ENCODE assay signal across 20 mouse cellular contexts in genomic region chr8:48243876-48244275, GRCm38 (mm10).
A peak's percentile ranks its signal among the peaks of the same experiment; 100 is the strongest.
DNase-seq lines count a peak whose midpoint lies in the region; TF ChIP-seq lines count a peak whose summit lies in the region.
"Had no signal": no experiment of that assay in that cellular context is flagged by ENCODE, and none has a peak within 500 bp of the region (broad histone marks: within the 10 kb centered on the region; RNA-seq: fewer than 3 reads in every experiment).

No protein-coding gene starts in this region.

- H3K4me1 ChIP-seq in forebrain, embryonic 10.5 days: no peaks in the 10 kb centered on the region
- H3K4me1 ChIP-seq: forebrain, embryonic 12.5 days; liver, embryonic 15.5 days; midbrain, embryonic 12.5 days; neural tube, embryonic 13.5 days had no signal

- no peak overlapping the region for H3K27ac ChIP-seq in gastrocnemius, adult 2 months
- H3K27ac ChIP-seq in forebrain, embryonic 10.5 days: no peak overlapping the region
- H3K27ac ChIP-seq: forebrain, embryonic 12.5 days; hindbrain, embryonic 15.5 days; kidney, postnatal 0 days; limb, embryonic 15.5 days; liver, embryonic 15.5 days; midbrain, embryonic 12.5 days; neural tube, embryonic 13.5 days had no signal

- no peaks in the 10 kb centered on the region; the same call in 1 of the 2 replicates for H3K27me3 ChIP-seq in forebrain, embryonic 10.5 days (ENCODE audit: poor library complexity, severe bottlenecking)
- H3K27me3 ChIP-seq: hindbrain, embryonic 15.5 days; limb, embryonic 15.5 days; liver, embryonic 15.5 days; midbrain, embryonic 12.5 days; neural tube, embryonic 13.5 days had no signal

- 95% methylated on average over 2 of the region's 2 CpGs for WGBS in forebrain, embryonic 10.5 days

- TF ChIP-seq CTCF in gastrocnemius, adult 2 months (IDR thresholded peaks at IDR 0.05): no peak

- no peak overlapping the region for H3K4me3 ChIP-seq in gastrocnemius, adult 2 months
- no peak overlapping the region for H3K4me3 ChIP-seq in forebrain, embryonic 10.5 days
- H3K4me3 ChIP-seq: forebrain, embryonic 12.5 days; hindbrain, embryonic 15.5 days; limb, embryonic 15.5 days; liver, embryonic 15.5 days; midbrain, embryonic 12.5 days; neural tube, embryonic 13.5 days had no signal

- peaks cover 45% of the 10 kb centered on the region for H3K36me3 ChIP-seq in forebrain, embryonic 10.5 days (replicated peaks)
- H3K36me3 ChIP-seq: hindbrain, embryonic 15.5 days had no signal

- intact Hi-C loops in gastrocnemius, adult 2 months (cut with DNase I): no loop called here

- H3K9me3 ChIP-seq in forebrain, embryonic 10.5 days: no peaks in the 10 kb centered on the region
- H3K9me3 ChIP-seq: forebrain, embryonic 12.5 days; hindbrain, embryonic 15.5 days; limb, embryonic 15.5 days; liver, embryonic 15.5 days; midbrain, embryonic 12.5 days; neural tube, embryonic 13.5 days had no signal

- DNase-seq in heart, adult 18-20 months: peak; percentile 31 to 32
- no peak for DNase-seq in heart, postnatal 4 days
- DNase-seq in retina, postnatal 1 day: peak; percentile 34
- DNase-seq in retina, embryonic 14.5 days (ENCODE audit: low spot score): no peak
- DNase-seq in gastrocnemius, adult 2 months: peak; percentile 64
- peak; percentile 52 for DNase-seq in skeletal muscle tissue, adult 2 months (ENCODE audit: low read depth, low spot score)
- DNase-seq in spleen, adult 18-20 months: no peak
- no peak for DNase-seq in forebrain, embryonic 10.5 days (ENCODE audit: extremely low spot score, low spot score)
- DNase-seq: adrenal gland, adult 2 months; B cell, adult 2 months; cerebellum, adult 9-10 months; layer of hippocampus, postnatal 36 days; right cerebral cortex, postnatal 14 days had no signal

Comparison
In these comparisons a context has a peak if more than half of its experiments do, and no peak if none do; other contexts are left out.
1. DNase-seq: peak in heart, adult 18-20 months (2 of 2), retina, postnatal 1 day (single experiment), gastrocnemius, adult 2 months (single experiment) and skeletal muscle tissue, adult 2 months (single experiment); none in heart, postnatal 4 days (single experiment), retina, embryonic 14.5 days (single experiment), spleen, adult 18-20 months (0 of 2) and forebrain, embryonic 10.5 days (single experiment).